Mouse (Mus musculus) hindbrain, embryonic 11.5 days (tissue): ENCODE data around the gene Wwox. TPM values are rescaled to one million over a fixed set of nuclear protein-coding genes. Genes with fewer than 3 reads are reported as not detected.

Experiments used
- ATAC-seq: fragments of 200-750 bp; cut with Nextera tagmentation; 2 replicates; pipeline ENCODE4 v1.8.0; 2017; ENCODE audit warnings: mild to moderate bottlenecking, moderate TSS enrichment, moderate library complexity; ENCODE audit not compliant: low FRiP score
- DNase-seq: peaks from one replicate; pipeline ENCODE4 v3.0.0-alpha.2; 2015; ENCODE audit warnings: low spot score
- H3K27ac ChIP-seq: fragments of 300-500 bp; sonication (generic); 2 replicates; pipeline ENCODE4 v1.5.1; 2014; ENCODE audit warnings: mild to moderate bottlenecking, low read depth, low read length
- H3K27me3 ChIP-seq: fragments of 300-500 bp; sonication (generic); 2 replicates; pipeline ENCODE4 v1.6.1; 2014; ENCODE audit warnings: mild to moderate bottlenecking, low read length, moderate library complexity, mixed read lengths; ENCODE audit not compliant: control insufficient read depth, insufficient read depth
- H3K36me3 ChIP-seq: fragments of 300-500 bp; sonication (generic); 2 replicates; pipeline ENCODE4 v1.6.1; 2014; ENCODE audit warnings: mild to moderate bottlenecking, low read length, moderate library complexity, mixed read lengths; ENCODE audit not compliant: control insufficient read depth, insufficient read depth
- H3K4me1 ChIP-seq: fragments of 300-500 bp; sonication (generic); replicated peaks from 2 replicates; pipeline ENCODE4 v1.6.1; 2014; ENCODE audit warnings: low read length, mixed read lengths; ENCODE audit not compliant: control insufficient read depth, insufficient read depth
- H3K4me2 ChIP-seq: fragments of 300-500 bp; sonication (generic); replicated peaks from 2 replicates; pipeline ENCODE4 v1.6.1; 2014; ENCODE audit warnings: mild to moderate bottlenecking, low read depth, low read length
- H3K4me3 ChIP-seq: fragments of 300-500 bp; sonication (generic); 2 replicates; pipeline ENCODE4 v1.5.1; 2014; ENCODE audit warnings: low read depth, low read length
- H3K9ac ChIP-seq: fragments of 300-500 bp; sonication (generic); 2 replicates; pipeline ENCODE4 v1.6.1; 2014; ENCODE audit warnings: low read depth, low read length
- H3K9me3 ChIP-seq: fragments of 300-500 bp; sonication (generic); 2 replicates; pipeline ENCODE4 v1.6.1; 2016; ENCODE audit warnings: low read length; ENCODE audit not compliant: control insufficient read depth
- WGBS: fragments of 180-500 bp; shearing (Covaris S2); extraction: QIAGEN DNeasy Blood & Tissue Kit; methylation state at CpG from one replicate; pipeline ENCODE4 v1.1.7; 2014; 5-methylcytosine and 5-hydroxymethylcytosine counted together
- polyA plus RNA-seq: library from polyadenylated mRNA; unstranded; fragments of >200 nt; fragmentation: Nextera tagmentation; extraction: Ambion mirVana; gene quantifications from 2 replicates; pipeline ENCODE4 v1.2.1, GENCODE M21; 2014

Wwox gene
- polyA plus RNA-seq, 1 experiment from 2014 or later, result 14.1 TPM

GRCm38 (mm10) chr8:114751376-114752135 lies 312.1 kb downstream of the Wwox start:
- no peak overlapping the region for H3K9ac ChIP-seq

DNA sequence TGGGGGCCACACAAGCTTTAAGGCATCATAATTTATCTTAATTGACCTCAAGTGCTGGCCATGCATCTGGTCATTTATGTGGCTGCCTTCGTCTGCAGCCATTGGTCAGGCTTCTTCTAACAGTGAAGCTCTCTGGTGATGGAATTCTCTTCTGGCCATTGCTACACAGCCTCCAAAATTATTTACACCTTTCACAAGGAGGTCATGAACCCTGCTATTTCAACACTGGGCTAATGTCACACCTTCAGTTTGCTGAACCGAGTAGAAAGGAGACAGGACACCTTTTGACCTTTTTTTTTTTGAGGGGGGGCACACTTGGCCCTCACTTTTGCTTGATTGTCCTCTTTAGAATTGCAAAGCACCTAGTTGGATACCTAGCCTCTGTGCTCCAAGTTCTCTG lies 320.2 kb downstream of the Wwox start:
- Histone ChIP-seq H3K27me3 (no peaks in the 10 kb centered on the region), H3K9me3 (no peaks in the 10 kb centered on the region), H3K4me2 (no peak overlapping the region), H3K27ac (no peak overlapping the region), H3K9ac (no peak overlapping the region), H3K4me1 (no peaks in the 10 kb centered on the region; the same call in 1 of the 2 replicates), H3K36me3 (no peaks in the 10 kb centered on the region), H3K4me3 (no peak overlapping the region)
- ATAC-seq, result no peak
- no peak for DNase-seq
- 73% methylated on average over 2 of the region's 2 CpGs for WGBS

More at GRCm38 (mm10) chr8:114751376-114752135, 312.1 kb downstream of the Wwox start:
- DNase-seq, result no peak
- no peaks in the 10 kb centered on the region; the same call in 1 of the 2 replicates for H3K4me1 ChIP-seq
- no peak for ATAC-seq
- H3K36me3 ChIP-seq, result no peaks in the 10 kb centered on the region
- no peak overlapping the region for H3K27ac ChIP-seq
- no peaks in the 10 kb centered on the region for H3K9me3 ChIP-seq
- no peak overlapping the region for H3K4me2 ChIP-seq
- no peak overlapping the region for H3K4me3 ChIP-seq
- no peaks in the 10 kb centered on the region for H3K27me3 ChIP-seq
- WGBS, result 58% methylated on average over 18 of the region's 18 CpGs

- Histone ChIP-seq H3K27me3 (no peaks in the 10 kb centered on the region), H3K4me3 (no peak overlapping the region), H3K4me2 (no peak overlapping the region), H3K4me1 (no peaks in the 10 kb centered on the region), H3K9me3 (no peaks in the 10 kb centered on the region), H3K36me3 (no peaks in the 10 kb centered on the region), H3K9ac (no peak overlapping the region), H3K27ac (no peak overlapping the region)
- no peak for DNase-seq
- ATAC-seq, result no peak
- WGBS, result 92% methylated on average over 3 of the region's 3 CpGs
These were observed 329.1 kb downstream of the Wwox start for GRCm38 (mm10) chr8:114768536-114768935.

- H3K4me1 ChIP-seq, result no peaks in the 10 kb centered on the region
- no peak overlapping the region for H3K4me2 ChIP-seq
- H3K9me3 ChIP-seq, result no peaks in the 10 kb centered on the region
- H3K27ac ChIP-seq, result no peak overlapping the region
- no peak overlapping the region for H3K9ac ChIP-seq
- no peaks in the 10 kb centered on the region for H3K27me3 ChIP-seq
- H3K4me3 ChIP-seq, result no peak overlapping the region
- WGBS, result 50% methylated on average over 31 of the region's 31 CpGs
- ATAC-seq, result no peak
- DNase-seq, result peak; percentile 87
- no peaks in the 10 kb centered on the region for H3K36me3 ChIP-seq
These were observed 331.7 kb downstream of the Wwox start for GRCm38 (mm10) chr8:114770856-114771776.

DNA sequence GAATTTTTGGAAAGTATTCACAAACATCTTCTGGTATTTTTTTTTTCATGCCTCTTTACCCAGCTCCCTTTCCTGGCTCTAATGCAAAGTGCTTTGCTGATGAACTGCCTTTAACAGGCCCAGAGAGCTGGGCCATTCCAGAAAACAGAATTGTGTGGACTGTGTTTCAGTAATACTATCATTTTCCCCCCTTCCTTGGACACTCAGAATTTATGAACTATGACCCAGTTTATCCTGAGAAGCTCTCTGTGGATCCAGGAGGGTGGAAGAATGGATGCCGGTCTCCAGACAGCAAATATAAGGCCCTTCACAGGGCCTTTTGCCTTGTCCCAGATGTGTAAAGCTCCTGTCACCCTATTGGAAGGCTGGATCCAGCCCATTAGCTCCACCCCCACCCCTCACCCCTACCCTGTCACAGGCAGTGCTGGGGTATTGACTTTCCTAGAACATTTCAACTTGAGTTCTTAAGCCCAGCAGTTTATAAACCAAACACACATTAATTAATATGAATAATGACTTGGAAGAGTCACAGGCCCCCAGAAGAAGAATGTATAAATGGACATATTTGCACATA lies 332.9 kb downstream of the Wwox start:
- H3K4me2 ChIP-seq, result no peak overlapping the region
- H3K9me3 ChIP-seq, result no peaks in the 10 kb centered on the region
- H3K36me3 ChIP-seq, result no peaks in the 10 kb centered on the region
- H3K27ac ChIP-seq, result no peak overlapping the region
- ATAC-seq (0 out of 2 replicates have a peak, but pooled peaks have one; percentile 51), DNase-seq (no peak)
- H3K4me3 ChIP-seq, result no peak overlapping the region
- WGBS, result 36% methylated on average over 1 of the region's 1 CpGs
- H3K4me1 ChIP-seq, result no peaks in the 10 kb centered on the region
- H3K27me3 ChIP-seq, result no peaks in the 10 kb centered on the region
- no peak overlapping the region for H3K9ac ChIP-seq

GRCm38 (mm10) chr8:114773461-114774414 lies 334.3 kb downstream of the Wwox start:
- Histone ChIP-seq H3K9me3 (no peaks in the 10 kb centered on the region), H3K4me2 (no peak overlapping the region), H3K27me3 (no peaks in the 10 kb centered on the region), H3K9ac (no peak overlapping the region), H3K36me3 (no peaks in the 10 kb centered on the region), H3K27ac (no peak overlapping the region), H3K4me1 (no peaks in the 10 kb centered on the region), H3K4me3 (no peak overlapping the region)
- DNase-seq (no peak), ATAC-seq (no peak)
- WGBS, result 67% methylated on average over 23 of the region's 23 CpGs

GRCm38 (mm10) chr8:114774415-114774775 lies 334.9 kb downstream of the Wwox start:
- H3K4me2 ChIP-seq, result no peak overlapping the region
- H3K4me3 ChIP-seq, result no peak overlapping the region
- H3K4me1 ChIP-seq, result no peaks in the 10 kb centered on the region

GRCm38 (mm10) chr8:114775543-114775942 lies 336.1 kb downstream of the Wwox start:
- ATAC-seq (no peak), DNase-seq (no peak)
- Histone ChIP-seq H3K4me2 (no peak overlapping the region), H3K9me3 (no peaks in the 10 kb centered on the region), H3K9ac (no peak overlapping the region), H3K27me3 (no peaks in the 10 kb centered on the region), H3K4me1 (no peaks in the 10 kb centered on the region), H3K36me3 (no peaks in the 10 kb centered on the region), H3K27ac (no peak overlapping the region), H3K4me3 (no peak overlapping the region)
- 80% methylated on average over 8 of the region's 8 CpGs for WGBS

More at GRCm38 (mm10) chr8:114774415-114774775, 334.9 kb downstream of the Wwox start:
- 87% methylated on average over 6 of the region's 6 CpGs for WGBS
- H3K27me3 ChIP-seq, result no peaks in the 10 kb centered on the region
- H3K27ac ChIP-seq, result no peak overlapping the region
- DNase-seq (no peak), ATAC-seq (no peak)
- H3K9ac ChIP-seq, result no peak overlapping the region
- no peaks in the 10 kb centered on the region for H3K9me3 ChIP-seq
- no peaks in the 10 kb centered on the region for H3K36me3 ChIP-seq
